Mouse (Mus musculus) small intestine, adult 2 months (tissue): ENCODE measurements around the gene Tdp2. TPM values are rescaled to one million over a fixed set of nuclear protein-coding genes. Genes with fewer than 3 reads are reported as not detected.
A peak's percentile ranks its signal among the peaks of the same experiment; 100 is the strongest.
"Not testable (repeated sequence)": the region's sequence is repeated elsewhere in the genome, so short reads cannot be mapped to it uniquely, and the experiment has no call there.

Source experiments
- H3K27ac ChIP-seq: fragments of 200-500 bp; 2 replicates; pipeline ENCODE4 v1.5.1; 2012; ENCODE audit warnings: low read depth, low read length, control low read depth, inconsistent platforms; ENCODE audit not compliant: insufficient read depth
- H3K27me3 ChIP-seq: fragments of 200-500 bp; 2 replicates; pipeline ENCODE4 v1.6.1; 2012; ENCODE audit warnings: mild to moderate bottlenecking, moderate library complexity, low read length, inconsistent platforms; ENCODE audit not compliant: control insufficient read depth, insufficient read depth
- H3K36me3 ChIP-seq: fragments of 200-500 bp; 2 replicates; pipeline ENCODE4 v1.6.1; 2012; ENCODE audit warnings: mild to moderate bottlenecking, low read length, control low read depth, inconsistent platforms; ENCODE audit not compliant: control insufficient read depth, insufficient read depth
- H3K4me1 ChIP-seq: fragments of 200-500 bp; 2 replicates; pipeline ENCODE4 v1.6.1; 2012; ENCODE audit warnings: low read length, inconsistent platforms, mixed read lengths; ENCODE audit not compliant: control insufficient read depth, insufficient read depth, insufficient read length
- H3K4me3 ChIP-seq: fragments of 200-500 bp; 2 replicates; pipeline ENCODE4 v1.5.1; 2012; ENCODE audit warnings: low read depth, mild to moderate bottlenecking, control low read depth, inconsistent platforms, low read length, moderate library complexity
- CTCF ChIP-seq: fragments of 200-500 bp; IDR thresholded peaks from 2 replicates; pipeline ENCODE4 v1.5.1; 2012; ENCODE audit warnings: low read depth, mild to moderate bottlenecking, control low read depth, inconsistent platforms, low read length, moderate library complexity, mixed read lengths; ENCODE audit not compliant: insufficient replicate concordance, insufficient read length; ENCODE audit errors: extremely low read depth
- POLR2A ChIP-seq: fragments of 200-500 bp; IDR thresholded peaks from 2 replicates; pipeline ENCODE4 v1.6.1; 2012; ENCODE audit warnings: low read depth, mild to moderate bottlenecking, control low read depth, inconsistent platforms, low read length, moderate library complexity
- WGBS: fragments of 180-500 bp; shearing (Covaris S2); methylation state at CpG from one replicate; pipeline ENCODE4 v1.1.7; 2018; 5-methylcytosine and 5-hydroxymethylcytosine counted together
- polyA plus RNA-seq: library from polyadenylated mRNA; depleted of rRNA; stranded (reverse); fragments of >200 nt; gene quantifications from 2 replicates; pipeline ENCODE4 v1.2.3, GENCODE M21; 2012

Tdp2 gene
- polyA plus RNA-seq, 1 experiment, result 27.5 TPM

- Histone ChIP-seq H3K27ac (no peak overlapping the region), H3K4me3 (no peak overlapping the region), H3K36me3 (peaks cover 7% of the 10 kb centered on the region), H3K4me1 (no peaks in the 10 kb centered on the region; the same call in 1 of the 2 replicates), H3K27me3 (no peaks in the 10 kb centered on the region)
- TF ChIP-seq POLR2A, result no peak
- TF ChIP-seq CTCF, result no peak
- 70% methylated on average over 7 of the region's 7 CpGs for WGBS
Measured at GRCm38 (mm10) chr13:24826116-24826515, 5.4 kb upstream of the Tdp2 start.

GRCm38 (mm10) chr13:24830756-24831352 is 625 bp upstream of the Tdp2 start:
- Histone ChIP-seq H3K27ac (peak overlapping the region; percentile 73), H3K4me3 (peak overlapping the region; percentile 65), H3K4me1 (no peaks in the 10 kb centered on the region; the same call in 1 of the 2 replicates), H3K36me3 (peaks cover 2% of the 10 kb centered on the region; the same call in 1 of the 2 replicates), H3K27me3 (no peaks in the 10 kb centered on the region)
- WGBS, result under 1% methylated on average over 20 of the region's 20 CpGs
- TF ChIP-seq POLR2A, result no peak
- TF ChIP-seq CTCF, result peak; percentile 22; the same call in 1 of the 2 replicates

- WGBS, result 1% methylated on average over 21 of the region's 21 CpGs
- Histone ChIP-seq H3K4me1 (no peaks in the 10 kb centered on the region; the same call in 1 of the 2 replicates), H3K36me3 (peaks cover 6% of the 10 kb centered on the region), H3K27ac (peak overlapping the region; percentile 88), H3K27me3 (no peaks in the 10 kb centered on the region), H3K4me3 (peak overlapping the region; percentile 90)
- TF ChIP-seq CTCF, result no peak
- no peak for TF ChIP-seq POLR2A
Measured at GRCm38 (mm10) chr13:24832131-24832810, 792 bp downstream of the Tdp2 start.

DNA sequence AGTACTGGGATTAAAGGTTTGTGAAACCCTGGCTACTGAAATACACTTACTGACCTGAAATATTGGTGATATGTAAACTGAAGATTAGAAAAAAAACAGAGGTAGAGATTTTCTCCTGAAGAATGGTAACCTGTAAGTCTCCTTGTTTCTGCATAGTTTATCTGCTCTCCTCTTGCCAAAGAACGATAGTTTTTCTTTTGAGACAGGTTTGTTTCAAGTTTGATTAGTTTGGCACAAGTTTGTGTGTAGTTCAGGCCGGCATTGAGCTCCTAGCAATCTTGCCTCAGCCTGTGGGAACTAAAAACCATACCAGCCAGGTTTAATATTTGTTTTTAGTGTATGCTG is 1.3 kb downstream of the Tdp2 start:
- 2% methylated on average over 2 of the region's 2 CpGs for WGBS
- Histone ChIP-seq H3K36me3 (peaks cover 11% of the 10 kb centered on the region), H3K4me3 (peak overlapping the region; percentile 90; the same call in 1 of the 2 replicates), H3K27ac (peak overlapping the region; percentile 24; the same call in 1 of the 2 replicates), H3K4me1 (no peaks in the 10 kb centered on the region; the same call in 1 of the 2 replicates), H3K27me3 (no peaks in the 10 kb centered on the region)
- TF ChIP-seq CTCF (no peak), POLR2A (no peak)

- H3K27ac ChIP-seq, H3K4me1 ChIP-seq, H3K27me3 ChIP-seq, H3K4me3 ChIP-seq: not testable (repeated sequence)
- H3K36me3 ChIP-seq, result peaks cover 24% of the 10 kb centered on the region
- 87% methylated on average over 8 of the region's 8 CpGs for WGBS
Measured at GRCm38 (mm10) chr13:24837765-24838164, 6.3 kb downstream of the Tdp2 start.

- Histone ChIP-seq H3K4me3 (no peak overlapping the region), H3K36me3 (peaks cover 26% of the 10 kb centered on the region), H3K4me1 (peaks cover 3% of the 10 kb centered on the region; the same call in 1 of the 2 replicates), H3K27ac (no peak overlapping the region), H3K27me3 (no peaks in the 10 kb centered on the region)
- no peak for TF ChIP-seq POLR2A
- no peak for TF ChIP-seq CTCF
- 35% methylated on average over 3 of the region's 3 CpGs for WGBS
Measured at GRCm38 (mm10) chr13:24839831-24840230, 8.4 kb downstream of the Tdp2 start.

DNA sequence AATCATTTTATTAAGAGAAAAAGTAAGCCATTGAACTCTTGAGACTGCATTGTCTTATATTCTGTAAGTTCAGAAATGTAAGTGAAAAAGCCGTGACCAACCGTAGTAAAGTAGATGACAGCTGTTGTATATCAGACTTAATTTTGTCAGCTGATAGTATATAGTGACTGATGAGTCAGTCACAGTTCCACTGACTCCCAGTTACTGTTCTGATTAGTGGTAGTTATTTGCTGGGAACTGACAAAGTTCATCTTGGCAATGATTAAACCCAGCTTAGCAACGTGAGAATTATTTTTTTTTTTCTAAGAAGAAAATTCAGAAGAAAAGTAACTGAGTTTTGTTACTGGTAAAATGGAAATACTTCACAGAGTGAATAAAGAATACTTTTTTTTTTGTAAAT is 10.2 kb downstream of the Tdp2 start:
- peaks cover 21% of the 10 kb centered on the region for H3K36me3 ChIP-seq
- no peak overlapping the region for H3K4me3 ChIP-seq
- H3K27ac ChIP-seq, result no peak overlapping the region
- 40% methylated on average over 3 of the region's 3 CpGs for WGBS
- no peaks in the 10 kb centered on the region for H3K27me3 ChIP-seq
- peaks cover 6% of the 10 kb centered on the region; the same call in 1 of the 2 replicates for H3K4me1 ChIP-seq
- TF ChIP-seq CTCF, result no peak
- TF ChIP-seq POLR2A, result no peak
